Mouse (Mus musculus): ENCODE results near the gene Mien1. TPM values are rescaled to one million over a fixed set of nuclear protein-coding genes. Genes with fewer than 3 reads are reported as not detected.

The Mien1 gene
- 100 to 1,000 TPM; 100 to 126 TPM for total RNA-seq (2021)

GRCm38 (mm10) chr11:98438331-98439158, at the start of gene Mien1:
Mien1 (minus strand) TSS chr11:98438991.
- intact Hi-C loops (cut with DNase I), result loop anchor here (5.0 kb wide), 1 partner anchor 96 kb away; no protein-coding TSS in a partner anchor
- DNase-seq (ENCODE audit: low spot score in 2 of 2), result peak; percentile 96

GRCm38 (mm10) chr11:98487526-98488040, 48.8 kb upstream of the Mien1 start:
- DNase-seq (ENCODE audit: low spot score in 2 of 2), result no peak
- intact Hi-C loops (cut with DNase I), result no loop called here

- intact Hi-C loops (cut with DNase I), result no loop called here
- no peak for DNase-seq (ENCODE audit: low spot score in 2 of 2)
Measured at GRCm38 (mm10) chr11:98485749-98486148, 47.0 kb upstream of the Mien1 start.

GRCm38 (mm10) chr11:98482067-98482466, 43.3 kb upstream of the Mien1 start:
- DNase-seq (ENCODE audit: low spot score in 2 of 2), result no peak
- intact Hi-C loops (cut with DNase I), result no loop called here

GRCm38 (mm10) chr11:98481231-98481630, 42.4 kb upstream of the Mien1 start:
- no peak for DNase-seq (ENCODE audit: low spot score in 2 of 2)
- intact Hi-C loops (cut with DNase I), result no loop called here

- intact Hi-C loops (cut with DNase I), result no loop called here
- DNase-seq (ENCODE audit: low spot score in 2 of 2), result no peak
Measured at GRCm38 (mm10) chr11:98479940-98480497, 41.2 kb upstream of the Mien1 start.

- no peak for DNase-seq (ENCODE audit: low spot score in 2 of 2)
- intact Hi-C loops (cut with DNase I), result no loop called here
Measured at GRCm38 (mm10) chr11:98479026-98479939, 40.5 kb upstream of the Mien1 start.

- no peak for DNase-seq (ENCODE audit: low spot score in 2 of 2)
- intact Hi-C loops (cut with DNase I), result no loop called here
Measured at GRCm38 (mm10) chr11:98477011-98477701, 38.4 kb upstream of the Mien1 start.

- intact Hi-C loops (cut with DNase I), result no loop called here
- no peak for DNase-seq (ENCODE audit: low spot score in 2 of 2)
Measured at GRCm38 (mm10) chr11:98476434-98476807, 37.6 kb upstream of the Mien1 start.

GRCm38 (mm10) chr11:98475630-98476433, 37.0 kb upstream of the Mien1 start:
- intact Hi-C loops (cut with DNase I), result no loop called here

GRCm38 (mm10) chr11:98474967-98475366, 36.2 kb upstream of the Mien1 start:
- DNase-seq (ENCODE audit: low spot score in 2 of 2), result no peak
- intact Hi-C loops (cut with DNase I), result no loop called here

More at GRCm38 (mm10) chr11:98475630-98476433, 37.0 kb upstream of the Mien1 start:
- no peak for DNase-seq (ENCODE audit: low spot score in 2 of 2)

GRCm38 (mm10) chr11:98473916-98474479, 35.2 kb upstream of the Mien1 start:
- intact Hi-C loops (cut with DNase I), result no loop called here
- no peak for DNase-seq (ENCODE audit: low spot score in 2 of 2)

- intact Hi-C loops (cut with DNase I), result no loop called here
- no peak for DNase-seq (ENCODE audit: low spot score in 2 of 2)
Measured at GRCm38 (mm10) chr11:98472696-98473095, 33.9 kb upstream of the Mien1 start.

GRCm38 (mm10) chr11:98470795-98471194, 32.0 kb upstream of the Mien1 start:
- no peak for DNase-seq (ENCODE audit: low spot score in 2 of 2)

GRCm38 (mm10) chr11:98469761-98470714, 31.2 kb upstream of the Mien1 start:
- intact Hi-C loops (cut with DNase I), result no loop called here

More at GRCm38 (mm10) chr11:98470795-98471194, 32.0 kb upstream of the Mien1 start:
- intact Hi-C loops (cut with DNase I), result no loop called here

GRCm38 (mm10) chr11:98464516-98464915, 25.7 kb upstream of the Mien1 start:
- no peak for DNase-seq (ENCODE audit: low spot score in 2 of 2)
- intact Hi-C loops (cut with DNase I), result no loop called here

More at GRCm38 (mm10) chr11:98469761-98470714, 31.2 kb upstream of the Mien1 start:
- no peak for DNase-seq (ENCODE audit: low spot score in 2 of 2)

- intact Hi-C loops (cut with DNase I), result no loop called here
- no peak for DNase-seq (ENCODE audit: low spot score in 2 of 2)
Measured at GRCm38 (mm10) chr11:98463911-98464310, 25.1 kb upstream of the Mien1 start.
